8 mouse cellular contexts compared by ENCODE assay signal in the genomic region with DNA sequence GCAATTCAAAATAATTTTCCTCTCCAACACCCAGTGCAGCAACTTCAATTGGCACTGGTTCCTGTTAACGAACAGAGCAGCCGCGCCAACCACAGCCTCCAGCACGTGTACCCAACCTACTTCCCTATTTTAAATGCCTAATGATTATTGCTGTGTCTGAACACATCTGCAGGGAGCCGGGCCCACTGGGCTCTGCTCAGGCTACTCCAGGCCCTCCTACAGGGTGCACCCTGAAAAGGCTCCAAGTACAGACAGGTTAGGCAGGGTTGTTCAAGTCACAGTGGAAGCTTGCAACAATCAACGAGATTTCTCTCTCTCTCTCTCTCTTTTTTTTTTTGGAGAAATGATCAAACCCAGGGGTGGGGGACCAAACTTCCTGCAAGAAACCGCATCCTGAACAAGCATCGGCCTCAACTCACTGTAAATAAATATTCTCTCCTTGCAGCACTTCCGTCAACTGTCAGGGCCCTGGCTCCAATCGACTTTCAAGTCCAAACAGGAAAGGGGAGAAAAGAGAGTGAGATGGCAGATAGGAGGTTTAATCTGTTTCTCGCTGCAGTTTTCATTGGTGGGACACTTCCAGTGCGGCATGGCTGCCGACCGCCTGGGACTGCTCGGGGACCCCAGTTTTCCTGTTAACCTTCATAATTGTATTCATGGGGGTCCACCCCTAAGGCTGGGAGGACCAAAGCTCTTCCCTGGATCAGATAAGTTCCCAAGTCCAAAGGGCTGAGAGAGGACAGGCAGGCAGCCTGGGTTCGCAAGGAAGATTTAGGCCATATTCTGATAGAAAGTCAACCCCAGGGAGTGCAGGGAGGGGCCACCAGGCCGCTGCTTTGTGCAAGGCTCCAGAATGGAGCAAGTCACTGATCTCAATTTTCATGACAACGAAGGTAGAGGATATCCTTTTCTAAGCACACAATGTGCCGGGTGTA.
DNase-seq lines count a peak whose midpoint lies in the region; ATAC-seq and TF ChIP-seq lines count a peak whose summit lies in the region.

No protein-coding gene starts in this region.

- peak overlapping the region; percentile 23; the same call in 1 of the 2 replicates for H3K4me2 ChIP-seq in heart, embryonic 16.5 days (ENCODE audit: low read depth, low read length)
- H3K4me2 ChIP-seq in lung, embryonic 15.5 days = no peak overlapping the region
- no peak overlapping the region for H3K4me2 ChIP-seq in stomach, embryonic 16.5 days (ENCODE audit: low read depth, low read length)
- no peak overlapping the region for H3K4me2 ChIP-seq in hindbrain, embryonic 12.5 days (replicated peaks)

- intact Hi-C loops in gastrocnemius, adult 2 months (cut with DNase I) = loop anchor here (5.0 kb wide), 1 partner anchor 133 kb away; the partner anchor contains the start of gene Foxp1

- H3K4me1 ChIP-seq in heart, embryonic 16.5 days (ENCODE audit: control insufficient read depth, insufficient read depth, low read length) = peaks cover 10% of the 10 kb centered on the region; the same call in 1 of the 2 replicates
- peaks cover 18% of the 10 kb centered on the region for H3K4me1 ChIP-seq in lung, embryonic 15.5 days
- peaks cover 12% of the 10 kb centered on the region; the same call in 1 of the 2 replicates for H3K4me1 ChIP-seq in stomach, embryonic 16.5 days (ENCODE audit: control insufficient read depth, insufficient read depth, low read length)
- 0 out of 2 replicates have a peak, but pooled peaks cover 3% of the 10 kb centered on the region for H3K4me1 ChIP-seq in hindbrain, embryonic 12.5 days

- H3K36me3 ChIP-seq in heart, embryonic 16.5 days (ENCODE audit: control insufficient read depth, insufficient read depth) = no peaks in the 10 kb centered on the region
- no peaks in the 10 kb centered on the region for H3K36me3 ChIP-seq in lung, embryonic 15.5 days
- 0 out of 2 replicates have a peak, but pooled peaks cover 3% of the 10 kb centered on the region for H3K36me3 ChIP-seq in stomach, embryonic 16.5 days (ENCODE audit: control insufficient read depth, insufficient read depth, low read length)
- no peaks in the 10 kb centered on the region for H3K36me3 ChIP-seq in hindbrain, embryonic 12.5 days

- H3K9me3 ChIP-seq in heart, embryonic 16.5 days (replicated peaks; ENCODE audit: control insufficient read depth, low read length) = no peaks in the 10 kb centered on the region
- H3K9me3 ChIP-seq in lung, embryonic 15.5 days = no peaks in the 10 kb centered on the region
- no peaks in the 10 kb centered on the region for H3K9me3 ChIP-seq in stomach, embryonic 16.5 days (replicated peaks; ENCODE audit: control insufficient read depth, low read length)
- H3K9me3 ChIP-seq in hindbrain, embryonic 12.5 days (replicated peaks) = no peaks in the 10 kb centered on the region

- no peak overlapping the region for H3K4me3 ChIP-seq in gastrocnemius, adult 2 months
- H3K4me3 ChIP-seq in heart, embryonic 16.5 days (ENCODE audit: low read length) = no peak overlapping the region
- H3K4me3 ChIP-seq in lung, embryonic 15.5 days = no peak overlapping the region
- H3K4me3 ChIP-seq in stomach, embryonic 16.5 days (replicated peaks; ENCODE audit: low read length) = no peak overlapping the region
- H3K4me3 ChIP-seq in hindbrain, embryonic 12.5 days = no peak overlapping the region

- H3K9ac ChIP-seq in heart, embryonic 16.5 days (ENCODE audit: low read length) = no peak overlapping the region
- no peak overlapping the region for H3K9ac ChIP-seq in lung, embryonic 15.5 days
- H3K9ac ChIP-seq in stomach, embryonic 16.5 days (ENCODE audit: low read length) = no peak overlapping the region
- H3K9ac ChIP-seq in hindbrain, embryonic 12.5 days = no peak overlapping the region

- peak; percentile 38 for DNase-seq in gastrocnemius, adult 2 months
- DNase-seq in gastrocnemius, postnatal 10 days = no peak
- peak; percentile 68 for DNase-seq in R1 (ENCODE audit: low read depth, low spot score)
- no peak for DNase-seq in layer of hippocampus, adult 9-11 months

- 63% methylated on average over 19 of the region's 19 CpGs for WGBS in heart, embryonic 16.5 days
- 56% methylated on average over 19 of the region's 19 CpGs for WGBS in lung, embryonic 15.5 days
- WGBS in stomach, embryonic 16.5 days = 60% methylated on average over 19 of the region's 19 CpGs
- WGBS in hindbrain, embryonic 12.5 days = 80% methylated on average over 19 of the region's 19 CpGs

- peak overlapping the region; percentile 67 for H3K27ac ChIP-seq in gastrocnemius, adult 2 months
- peak overlapping the region; percentile 83 for H3K27ac ChIP-seq in heart, embryonic 16.5 days (ENCODE audit: low read length)
- H3K27ac ChIP-seq in lung, embryonic 15.5 days = peak overlapping the region; percentile 73
- peak overlapping the region; percentile 90 for H3K27ac ChIP-seq in stomach, embryonic 16.5 days (ENCODE audit: low read length)
- H3K27ac ChIP-seq in hindbrain, embryonic 12.5 days = no peak overlapping the region

- peak; percentile 38; the same call in 1 of the 2 replicates for ATAC-seq in heart, embryonic 16.5 days (replicated peaks; ENCODE audit: extremely low read depth, insufficient read depth, low FRiP score)
- ATAC-seq in lung, embryonic 15.5 days (ENCODE audit: borderline replicate concordance, extremely low read depth, low FRiP score, low TSS enrichment) = peak; percentile 43; the same call in 1 of the 2 replicates
- ATAC-seq in stomach, embryonic 16.5 days (ENCODE audit: insufficient read depth, low FRiP score) = peak; percentile 57; the same call in 1 of the 2 replicates
- ATAC-seq in hindbrain, embryonic 12.5 days (ENCODE audit: low FRiP score) = no peak

- no peaks in the 10 kb centered on the region for H3K27me3 ChIP-seq in heart, embryonic 16.5 days (ENCODE audit: control insufficient read depth, insufficient read depth, low read length)
- no peaks in the 10 kb centered on the region for H3K27me3 ChIP-seq in lung, embryonic 15.5 days
- H3K27me3 ChIP-seq in stomach, embryonic 16.5 days (ENCODE audit: control insufficient read depth, insufficient read depth, low read length) = no peaks in the 10 kb centered on the region
- no peaks in the 10 kb centered on the region for H3K27me3 ChIP-seq in hindbrain, embryonic 12.5 days

- no peak for TF ChIP-seq CTCF in gastrocnemius, adult 2 months (IDR thresholded peaks at IDR 0.05)

Comparison
In these comparisons a context has a peak if more than half of its experiments do, and no peak if none do; other contexts are left out.
1. DNase-seq: peak in gastrocnemius, adult 2 months (single experiment) and R1 (single experiment); none in gastrocnemius, postnatal 10 days (single experiment) and layer of hippocampus, adult 9-11 months (single experiment).